Mouse (Mus musculus) heart, embryonic 14.5 days (tissue): Measurements from ENCODE around the gene Ercc2. TPM values are rescaled to one million over a fixed set of nuclear protein-coding genes. Genes with fewer than 3 reads are reported as not detected.

ENCODE experiments used
- ATAC-seq: fragments of 200-750 bp; cut with Nextera tagmentation; 2 replicates; pipeline ENCODE4 v1.8.0; 2017; ENCODE audit warnings: low read depth, moderate TSS enrichment; ENCODE audit not compliant: insufficient number of reproducible peaks, insufficient read depth, low FRiP score
- H3K27ac ChIP-seq, 2 experiments: fragments of 200-500 bp in 1 of 2; fragments of 300-500 bp in 1 of 2; sonication (generic) in 1 of 2; replicated peaks in 1 of 2; 2 replicates each; pipeline ENCODE4 v1.5.1; 2012 to 2014; ENCODE audit warnings: low read depth in 2 of 2, low read length in 2 of 2, control low read depth in 1 of 2, mild to moderate bottlenecking in 1 of 2, mixed read lengths in 1 of 2; ENCODE audit not compliant: control insufficient read depth in 1 of 2, insufficient read depth in 1 of 2
- H3K27me3 ChIP-seq: fragments of 300-500 bp; sonication (generic); 2 replicates; pipeline ENCODE4 v1.6.1; 2014; ENCODE audit warnings: mild to moderate bottlenecking, low read length, control low read depth; ENCODE audit not compliant: control insufficient read depth, insufficient read depth
- H3K36me3 ChIP-seq: fragments of 300-500 bp; sonication (generic); 2 replicates; pipeline ENCODE4 v1.6.1; 2014; ENCODE audit warnings: mild to moderate bottlenecking, control low read depth, low read length, mixed read lengths; ENCODE audit not compliant: control insufficient read depth, insufficient read depth
- H3K4me1 ChIP-seq, 2 experiments: fragments of 200-500 bp in 1 of 2; fragments of 300-500 bp in 1 of 2; sonication (generic) in 1 of 2; 2 replicates each; pipeline ENCODE4 v1.6.1; 2012 to 2014; ENCODE audit warnings: low read length in 2 of 2, control low read depth in 1 of 2, mixed read lengths in 1 of 2; ENCODE audit not compliant: control insufficient read depth in 2 of 2, insufficient read depth in 2 of 2
- H3K4me2 ChIP-seq: fragments of 300-500 bp; sonication (generic); 2 replicates; pipeline ENCODE4 v1.6.1; 2014; ENCODE audit warnings: mild to moderate bottlenecking, low read length
- H3K4me3 ChIP-seq, 2 experiments: fragments of 200-500 bp in 1 of 2; fragments of 300-500 bp in 1 of 2; sonication (generic) in 1 of 2; 2 replicates each; pipeline ENCODE4 v1.5.1; 2012 to 2014; ENCODE audit warnings: low read length in 2 of 2, mild to moderate bottlenecking in 2 of 2, control low read depth in 1 of 2, low read depth in 1 of 2, moderate library complexity in 1 of 2; ENCODE audit not compliant: control insufficient read depth in 1 of 2, insufficient read depth in 1 of 2
- H3K9ac ChIP-seq: fragments of 300-500 bp; sonication (generic); 2 replicates; pipeline ENCODE4 v1.6.1; 2014; ENCODE audit warnings: mild to moderate bottlenecking, low read length
- H3K9me3 ChIP-seq: fragments of 300-500 bp; sonication (generic); 2 replicates; pipeline ENCODE4 v1.6.1; 2016; ENCODE audit warnings: low read length, control low read depth; ENCODE audit not compliant: control insufficient read depth
- WGBS: fragments of 180-500 bp; shearing (Covaris S2); extraction: QIAGEN DNeasy Blood & Tissue Kit; methylation state at CpG from one replicate; pipeline ENCODE4 v1.1.7; 2014; 5-methylcytosine and 5-hydroxymethylcytosine counted together
- polyA plus RNA-seq: library from polyadenylated mRNA; unstranded; fragments of >200 nt; fragmentation: Nextera tagmentation; extraction: Ambion mirVana; gene quantifications from 2 replicates; pipeline ENCODE4 v1.2.1, GENCODE M21; 2014

The Ercc2 gene
- polyA plus RNA-seq, 1 experiment from 2014 or later, result 6.6 TPM

GRCm38 (mm10) chr7:19354991-19355390 is 26.8 kb upstream of the Ercc2 start:
- Histone ChIP-seq H3K4me2 (no peak overlapping the region), H3K36me3 (peaks cover 70% of the 10 kb centered on the region), H3K27ac (no peak overlapping the region), H3K9me3 (no peaks in the 10 kb centered on the region), H3K4me3 (no peak overlapping the region), H3K27me3 (no peaks in the 10 kb centered on the region), H3K4me1 (peaks cover 0 to 11% of the 10 kb centered on the region in 2 experiments; a peak in 2 of 4 replicates), H3K9ac (no peak overlapping the region)
- WGBS, result 86% methylated on average over 5 of the region's 5 CpGs
- ATAC-seq, result no peak

- H3K4me3 ChIP-seq, result no peak overlapping the region
- ATAC-seq, result no peak
- no peak overlapping the region for H3K27ac ChIP-seq
- 80% methylated on average over 10 of the region's 10 CpGs for WGBS
- no peaks in the 10 kb centered on the region for H3K27me3 ChIP-seq
- H3K9me3 ChIP-seq, result no peaks in the 10 kb centered on the region
- peaks cover 60% of the 10 kb centered on the region for H3K36me3 ChIP-seq
- H3K9ac ChIP-seq, result no peak overlapping the region
- H3K4me2 ChIP-seq, result no peak overlapping the region
- H3K4me1 ChIP-seq, result peaks cover 2 to 15% of the 10 kb centered on the region in 2 experiments; a peak in 3 of 4 replicates
Observed at GRCm38 (mm10) chr7:19356311-19356710, 25.5 kb upstream of the Ercc2 start.

GRCm38 (mm10) chr7:19357381-19358375 is 24.1 kb upstream of the Ercc2 start:
- H3K9ac ChIP-seq, result peak overlapping the region; percentile 74

GRCm38 (mm10) chr7:19358634-19359033 is 23.2 kb upstream of the Ercc2 start:
- peak overlapping the region; percentile 34 to 65 for H3K4me3 ChIP-seq
- H3K4me1 ChIP-seq, result peaks cover 21 to 36% of the 10 kb centered on the region in 2 experiments
- WGBS, result 19% methylated on average over 13 of the region's 13 CpGs
- no peaks in the 10 kb centered on the region for H3K27me3 ChIP-seq
- H3K9ac ChIP-seq, result peak overlapping the region; percentile 74
- H3K4me2 ChIP-seq, result peak overlapping the region; percentile 80
- H3K36me3 ChIP-seq, result peaks cover 37% of the 10 kb centered on the region
- ATAC-seq, result no peak
- H3K27ac ChIP-seq, result 0 out of 4 replicates have a peak overlapping the region, but pooled peaks of 1 of the 2 experiments have one; percentile 92
- H3K9me3 ChIP-seq, result no peaks in the 10 kb centered on the region

More at GRCm38 (mm10) chr7:19357381-19358375, 24.1 kb upstream of the Ercc2 start:
- Histone ChIP-seq H3K4me1 (peaks cover 12 to 26% of the 10 kb centered on the region in 2 experiments; a peak in 3 of 4 replicates), H3K27ac (no peak overlapping the region), H3K9me3 (no peaks in the 10 kb centered on the region), H3K36me3 (peaks cover 46% of the 10 kb centered on the region), H3K27me3 (no peaks in the 10 kb centered on the region), H3K4me3 (peak overlapping the region in 1 of 2 experiments; percentile 65; a peak in 1 of 4 replicates), H3K4me2 (peak overlapping the region; percentile 80)
- no peak for ATAC-seq
- WGBS, result 92% methylated on average over 25 of the region's 25 CpGs

GRCm38 (mm10) chr7:19359299-19359891 is 22.4 kb upstream of the Ercc2 start, which contains the start of the genes Cd3eap and Ppp1r13l:
Gene Cd3eap, minus strand, starts transcription at chr7:19359483.
Gene Ppp1r13l, plus strand, starts transcription at chr7:19359749.
- Histone ChIP-seq H3K9me3 (no peaks in the 10 kb centered on the region), H3K4me1 (peaks cover 24 to 43% of the 10 kb centered on the region in 2 experiments)

GRCm38 (mm10) chr7:19359892-19360641 is 21.7 kb upstream of the Ercc2 start:
- H3K4me2 ChIP-seq, result peak overlapping the region; percentile 80
- H3K27me3 ChIP-seq, result no peaks in the 10 kb centered on the region
- H3K9me3 ChIP-seq, result no peaks in the 10 kb centered on the region
- H3K36me3 ChIP-seq, result peaks cover 26% of the 10 kb centered on the region
- WGBS, result under 1% methylated on average over 45 of the region's 45 CpGs
- H3K27ac ChIP-seq, result peak overlapping the region; percentile 46 to 92
- H3K4me3 ChIP-seq, result peak overlapping the region; percentile 56 to 65
- ATAC-seq, result peak; percentile 52
- peaks cover 24 to 43% of the 10 kb centered on the region in 2 experiments for H3K4me1 ChIP-seq
- H3K9ac ChIP-seq, result peak overlapping the region; percentile 74

More at GRCm38 (mm10) chr7:19359299-19359891, 22.4 kb upstream of the Ercc2 start, which contains the start of the genes Cd3eap and Ppp1r13l:
- ATAC-seq, result no peak; the same call in 1 of the 2 replicates
- Histone ChIP-seq H3K36me3 (peaks cover 33% of the 10 kb centered on the region), H3K27me3 (no peaks in the 10 kb centered on the region), H3K27ac (peak within 1 kb of the TSS; percentile 55 to 92), H3K4me2 (peak within 1 kb of the TSS; percentile 80), H3K4me3 (peak within 1 kb of the TSS; percentile 56 to 65), H3K9ac (peak within 1 kb of the TSS; percentile 74)
- WGBS, result 1% methylated on average over 31 of the region's 31 CpGs
